Comparison of ENCODE assay signal across 9 mouse cellular contexts in genomic region chr4:46554295-46555069, GRCm38 (mm10). TPM values are rescaled to one million over a fixed set of nuclear protein-coding genes. Genes with fewer than 3 reads are reported as not detected.
DNase-seq lines count a peak whose midpoint lies in the region; ATAC-seq and TF ChIP-seq lines count a peak whose summit lies in the region.
"Had no signal": no experiment of that assay in that cellular context is flagged by ENCODE, and none has a peak within 500 bp of the region (broad histone marks: within the 10 kb centered on the region; RNA-seq: fewer than 3 reads in every experiment).

No protein-coding gene starts in this region.

- no peak for TF ChIP-seq CTCF in lung, adult 2 months (IDR thresholded peaks at IDR 0.05; ENCODE audit: insufficient read depth, low read length)
- no peak for TF ChIP-seq CTCF in intestine, postnatal 0 days (IDR thresholded peaks at IDR 0.05; ENCODE audit: low read depth)

- TF ChIP-seq POLR2A in lung, adult 2 months (IDR thresholded peaks at IDR 0.05; ENCODE audit: borderline replicate concordance, extremely low read depth, low read depth, low read length), result no peak

- H3K27ac ChIP-seq in intestine, postnatal 0 days (ENCODE audit: low read depth, low read length), result peak overlapping the region; percentile 92
- H3K27ac ChIP-seq: forebrain, embryonic 13.5 days; hindbrain, embryonic 10.5 days had no signal

- 58% methylated on average over 10 of the region's 10 CpGs for WGBS in lung, adult 2 months
- WGBS in intestine, postnatal 0 days, result 47% methylated on average over 10 of the region's 10 CpGs

- ATAC-seq in intestine, postnatal 0 days, result peak; percentile 26
- peak; percentile 51 for ATAC-seq in megakaryocyte, adult 5-6 weeks (ENCODE audit: poor library complexity, severe bottlenecking)
- ATAC-seq: forebrain, embryonic 13.5 days had no signal

- no peak overlapping the region for H3K4me3 ChIP-seq in lung, adult 2 months (replicated peaks; ENCODE audit: extremely low read depth, low read depth, low read length)
- no peak overlapping the region for H3K4me3 ChIP-seq in intestine, postnatal 0 days (ENCODE audit: low read depth, low read length)
- H3K4me3 ChIP-seq: forebrain, embryonic 13.5 days; hindbrain, embryonic 10.5 days had no signal

- H3K27me3 ChIP-seq in intestine, postnatal 0 days (replicated peaks; ENCODE audit: control insufficient read depth, insufficient read depth, low read length), result no peaks in the 10 kb centered on the region
- H3K27me3 ChIP-seq: forebrain, embryonic 13.5 days had no signal

- H3K36me3 ChIP-seq in intestine, postnatal 0 days (ENCODE audit: control insufficient read depth, insufficient read depth), result peaks cover 19% of the 10 kb centered on the region
- H3K36me3 ChIP-seq: hindbrain, embryonic 10.5 days had no signal

- peak; percentile 41 to 49 for DNase-seq in lung, adult 18-20 months
- DNase-seq in lung, adult 2 months, result no peak
- DNase-seq in right cerebral cortex, postnatal 14 days, result no peak
- no peak for DNase-seq in layer of hippocampus, postnatal 25 days (ENCODE audit: extremely low spot score in 1 of 2, low spot score in 1 of 2)
- no peak for DNase-seq in left cerebral cortex, postnatal 36 days (ENCODE audit: low spot score in 2 of 2)

- peaks cover 5% of the 10 kb centered on the region for H3K4me1 ChIP-seq in lung, adult 2 months (ENCODE audit: control insufficient read depth, insufficient read depth, low read length)
- H3K4me1 ChIP-seq in intestine, postnatal 0 days (replicated peaks; ENCODE audit: control insufficient read depth, insufficient read depth, low read length), result peaks cover 14% of the 10 kb centered on the region; the same call in 1 of the 2 replicates
- H3K4me1 ChIP-seq: forebrain, embryonic 13.5 days had no signal

- H3K9me3 ChIP-seq in intestine, postnatal 0 days (ENCODE audit: control insufficient read depth), result no peaks in the 10 kb centered on the region
- H3K9me3 ChIP-seq: forebrain, embryonic 13.5 days; hindbrain, embryonic 10.5 days had no signal

- intact Hi-C loops in left cerebral cortex, postnatal 36 days (cut with DNase I), result no loop called here

- H3K4me2 ChIP-seq in intestine, postnatal 0 days (replicated peaks; ENCODE audit: low read depth), result 0 out of 2 replicates have a peak overlapping the region, but pooled peaks have one; percentile 24
- H3K4me2 ChIP-seq: forebrain, embryonic 13.5 days had no signal

- no peak overlapping the region for H3K9ac ChIP-seq in intestine, postnatal 0 days (ENCODE audit: low read depth, low read length)
- H3K9ac ChIP-seq: forebrain, embryonic 13.5 days had no signal

RNA-seq across cellular contexts. Expression of gene Trim14, which starts 18.5 kb away (rescaled TPM):
- 14.6 and 24.7 TPM in 2 replicates for polyA plus RNA-seq in lung, adult 2 months (2012; rRNA removed)
- 14.1 and 15.7 TPM in 2 replicates for polyA plus RNA-seq in intestine, postnatal 0 days (2015; fragmentation: Nextera tagmentation; extraction: Ambion mirVana)
- 9.7 and 13.3 TPM in 2 replicates for total RNA-seq in megakaryocyte, adult 5-6 weeks (2015)
- 26.8 and 42.5 TPM in 2 replicates for total RNA-seq in megakaryocyte, adult 5-6 weeks (2017)
- under 1 TPM; 0.42 to 0.54 TPM for total RNA-seq in layer of hippocampus, postnatal 25 days (2021)
- 1 to 10 TPM; 1.2 to 1.3 TPM for total RNA-seq in left cerebral cortex, postnatal 36 days (2021)

RNA-seq across cellular contexts. Expression of gene Coro2a, which starts 47.5 kb away (rescaled TPM):
- 9.1 and 17.2 TPM in 2 replicates for polyA plus RNA-seq in lung, adult 2 months (2012; rRNA removed)
- polyA plus RNA-seq in intestine, postnatal 0 days (2015; fragmentation: Nextera tagmentation; extraction: Ambion mirVana), result 53.0 and 59.7 TPM in 2 replicates
- total RNA-seq in megakaryocyte, adult 5-6 weeks (2015), result 54.8 and 55.6 TPM in 2 replicates
- 31.4 and 31.9 TPM in 2 replicates for total RNA-seq in megakaryocyte, adult 5-6 weeks (2017)
- 10 to 100 TPM; 17.3 to 18.6 TPM for total RNA-seq in layer of hippocampus, postnatal 25 days (2021)
- 10 to 100 TPM; 27.2 to 29.4 TPM for total RNA-seq in left cerebral cortex, postnatal 36 days (2021)

Comparison
In these comparisons a context has a peak if more than half of its experiments do, and no peak if none do; other contexts are left out.
1. DNase-seq: peak in lung, adult 18-20 months (2 of 2); none in lung, adult 2 months (single experiment), right cerebral cortex, postnatal 14 days (single experiment), layer of hippocampus, postnatal 25 days (0 of 2) and left cerebral cortex, postnatal 36 days (0 of 2).
2. RNA of gene Trim14, which starts 18.5 kb away (total RNA-seq): 9.7 to 42.5 TPM in megakaryocyte, adult 5-6 weeks; 1.2 to 1.3 TPM in left cerebral cortex, postnatal 36 days and 0.42 to 0.54 TPM in layer of hippocampus, postnatal 25 days; every median in the first group is over 4 times any median in the second.